Mouse (Mus musculus) spleen, adult 2 months (tissue): ENCODE results near the gene Sbno2.

Experiments
- CTCF ChIP-seq: fragments of 200-500 bp; IDR thresholded peaks from 2 replicates; pipeline ENCODE4 v1.5.1; 2011; ENCODE audit warnings: mild to moderate bottlenecking, inconsistent platforms; ENCODE audit not compliant: insufficient read depth, insufficient read length, insufficient replicate concordance; ENCODE audit errors: extremely low read depth
- POLR2A ChIP-seq: fragments of 200-500 bp; IDR thresholded peaks from 2 replicates; pipeline ENCODE4 v1.6.1; 2011; ENCODE audit warnings: low read depth, low read length, inconsistent platforms

DNA sequence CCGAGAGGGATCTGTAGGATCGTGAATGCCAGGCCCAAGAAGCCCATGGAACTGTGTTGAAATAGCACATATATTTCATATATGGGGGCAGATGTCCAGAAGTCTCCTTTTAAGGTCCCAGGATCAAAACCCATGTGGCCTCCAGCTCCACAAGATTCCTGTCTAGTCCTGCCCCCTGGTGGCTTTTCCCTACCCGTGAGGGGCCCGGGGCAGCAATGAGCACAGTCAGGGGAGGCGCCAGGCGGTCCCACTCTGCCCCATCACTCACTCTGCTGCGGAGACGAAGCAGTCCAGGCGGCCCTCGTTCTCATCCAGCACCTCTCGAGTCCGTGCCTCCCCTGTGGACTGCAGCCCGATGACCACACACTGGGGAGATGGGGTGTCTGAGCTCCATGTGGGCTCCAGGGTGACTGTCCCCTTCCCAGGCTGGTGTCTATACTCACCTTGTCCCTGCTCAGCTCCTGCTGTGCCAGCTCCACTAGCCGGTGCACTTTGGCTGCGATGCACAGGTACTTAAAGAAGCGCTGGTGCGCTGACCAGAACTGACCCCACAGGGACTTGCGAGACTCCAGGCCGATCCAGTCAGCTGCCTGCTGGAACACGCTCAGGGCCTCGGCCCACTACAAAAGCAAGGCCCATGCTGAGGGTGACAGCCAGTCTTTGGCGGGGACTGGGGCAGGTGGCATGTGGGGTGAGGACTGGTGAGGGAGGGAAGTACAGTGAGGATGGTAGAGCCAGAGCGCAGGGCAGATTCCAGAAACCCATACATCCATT is 41.3 kb downstream of the Sbno2 start:
- TF ChIP-seq CTCF, result peak; percentile 17; the same call in 1 of the 2 replicates
- no peak for TF ChIP-seq POLR2A
